Mouse (Mus musculus): ENCODE data around the gene Ifit3b. TPM values are rescaled to one million over a fixed set of nuclear protein-coding genes. Genes with fewer than 3 reads are reported as not detected.
"Not testable (repeated sequence)": the region's sequence is repeated elsewhere in the genome, so short reads cannot be mapped to it uniquely, and the experiment has no call there.

Gene Ifit3b
- 0.34 and 1.1 TPM in 2 replicates for polyA plus RNA-seq (2015; fragmentation: Nextera tagmentation; extraction: Ambion mirVana)

GRCm38 (mm10) chr19:34607237-34608051, at the start of gene Ifit3b:
Gene Ifit3b, plus strand, starts transcription at chr19:34607970.
- H3K36me3 ChIP-seq; H3K4me2 ChIP-seq; H3K27ac ChIP-seq (replicated peaks); H3K4me1 ChIP-seq (replicated peaks); H3K4me3 ChIP-seq; H3K9ac ChIP-seq; H3K27me3 ChIP-seq; H3K9me3 ChIP-seq: not testable (repeated sequence)
- 57% methylated on average over 4 of the region's 4 CpGs for WGBS
- ATAC-seq (ENCODE audit: low FRiP score, low read depth) = peak; percentile 72

GRCm38 (mm10) chr19:34562556-34562955, 45.2 kb upstream of the Ifit3b start:
- Histone ChIP-seq H3K4me3 (no peak overlapping the region), H3K27me3 (no peaks in the 10 kb centered on the region), H3K4me2 (no peak overlapping the region), H3K36me3 (no peaks in the 10 kb centered on the region), H3K9ac (no peak overlapping the region), H3K4me1 (replicated peaks) (no peaks in the 10 kb centered on the region), H3K9me3 (no peaks in the 10 kb centered on the region), H3K27ac (replicated peaks) (no peak overlapping the region)
- ATAC-seq (ENCODE audit: low FRiP score, low read depth) = no peak

- WGBS = 77% methylated on average over 1 of the region's 1 CpGs
- no peak for ATAC-seq (ENCODE audit: low FRiP score, low read depth)
- H3K9ac ChIP-seq = no peak overlapping the region
These were observed 41.5 kb upstream of the Ifit3b start for GRCm38 (mm10) chr19:34566178-34566784.

GRCm38 (mm10) chr19:34568988-34569895, 38.5 kb upstream of the Ifit3b start:
- ATAC-seq (ENCODE audit: low FRiP score, low read depth) = no peak
- Histone ChIP-seq H3K36me3 (no peaks in the 10 kb centered on the region), H3K4me2 (no peak overlapping the region), H3K27ac (replicated peaks) (no peak overlapping the region), H3K27me3 (no peaks in the 10 kb centered on the region), H3K9me3 (no peaks in the 10 kb centered on the region), H3K9ac (no peak overlapping the region), H3K4me1 (replicated peaks) (no peaks in the 10 kb centered on the region; the same call in 1 of the 2 replicates), H3K4me3 (no peak overlapping the region)
- WGBS = 82% methylated on average over 7 of the region's 7 CpGs

More at GRCm38 (mm10) chr19:34566178-34566784, 41.5 kb upstream of the Ifit3b start:
- Histone ChIP-seq H3K27ac (replicated peaks) (no peak overlapping the region), H3K36me3 (no peaks in the 10 kb centered on the region), H3K4me2 (no peak overlapping the region), H3K9me3 (no peaks in the 10 kb centered on the region), H3K27me3 (no peaks in the 10 kb centered on the region), H3K4me3 (no peak overlapping the region), H3K4me1 (replicated peaks) (no peaks in the 10 kb centered on the region; the same call in 1 of the 2 replicates)

GRCm38 (mm10) chr19:34569896-34570476, 37.8 kb upstream of the Ifit3b start:
- ATAC-seq (ENCODE audit: low FRiP score, low read depth) = no peak
- no peak overlapping the region for H3K9ac ChIP-seq
- H3K9me3 ChIP-seq = no peaks in the 10 kb centered on the region
- H3K27ac ChIP-seq (replicated peaks) = no peak overlapping the region
- H3K4me3 ChIP-seq = no peak overlapping the region
- H3K4me2 ChIP-seq = no peak overlapping the region
- H3K4me1 ChIP-seq (replicated peaks) = no peaks in the 10 kb centered on the region; the same call in 1 of the 2 replicates
- no peaks in the 10 kb centered on the region for H3K27me3 ChIP-seq
- no peaks in the 10 kb centered on the region for H3K36me3 ChIP-seq
- WGBS = 78% methylated on average over 4 of the region's 4 CpGs

GRCm38 (mm10) chr19:34571080-34571479, 36.7 kb upstream of the Ifit3b start:
- H3K9ac ChIP-seq = no peak overlapping the region
- no peak overlapping the region for H3K27ac ChIP-seq (replicated peaks)
- H3K27me3 ChIP-seq = no peaks in the 10 kb centered on the region
- no peaks in the 10 kb centered on the region for H3K9me3 ChIP-seq
- WGBS = 75% methylated on average over 1 of the region's 1 CpGs
- no peak overlapping the region for H3K4me3 ChIP-seq
- ATAC-seq (ENCODE audit: low FRiP score, low read depth) = peak; percentile 54; the same call in 1 of the 2 replicates
- no peak overlapping the region for H3K4me2 ChIP-seq
- no peaks in the 10 kb centered on the region; the same call in 1 of the 2 replicates for H3K4me1 ChIP-seq (replicated peaks)
- H3K36me3 ChIP-seq = no peaks in the 10 kb centered on the region

GRCm38 (mm10) chr19:34573650-34574049, 34.1 kb upstream of the Ifit3b start:
- no peak for ATAC-seq (ENCODE audit: low FRiP score, low read depth)
- no peaks in the 10 kb centered on the region for H3K36me3 ChIP-seq
- 98% methylated on average over 5 of the region's 5 CpGs for WGBS
- H3K9ac ChIP-seq = no peak overlapping the region
- H3K4me3 ChIP-seq = no peak overlapping the region
- no peaks in the 10 kb centered on the region for H3K27me3 ChIP-seq
- H3K27ac ChIP-seq (replicated peaks) = no peak overlapping the region
- no peak overlapping the region for H3K4me2 ChIP-seq
- H3K4me1 ChIP-seq (replicated peaks) = no peaks in the 10 kb centered on the region; the same call in 1 of the 2 replicates
- no peaks in the 10 kb centered on the region for H3K9me3 ChIP-seq

GRCm38 (mm10) chr19:34577121-34577520, 30.6 kb upstream of the Ifit3b start:
- 90% methylated on average over 1 of the region's 1 CpGs for WGBS
- no peak overlapping the region for H3K4me3 ChIP-seq
- ATAC-seq (ENCODE audit: low FRiP score, low read depth) = no peak
- H3K27ac ChIP-seq (replicated peaks) = no peak overlapping the region
- no peaks in the 10 kb centered on the region for H3K9me3 ChIP-seq
- no peaks in the 10 kb centered on the region for H3K36me3 ChIP-seq
- no peaks in the 10 kb centered on the region for H3K27me3 ChIP-seq
- no peak overlapping the region for H3K9ac ChIP-seq
- no peak overlapping the region for H3K4me2 ChIP-seq
- no peaks in the 10 kb centered on the region for H3K4me1 ChIP-seq (replicated peaks)

- 88% methylated on average over 2 of the region's 2 CpGs for WGBS
- H3K27ac ChIP-seq (replicated peaks); H3K4me3 ChIP-seq; H3K4me2 ChIP-seq; H3K9ac ChIP-seq; ATAC-seq (ENCODE audit: low FRiP score, low read depth); H3K27me3 ChIP-seq; H3K9me3 ChIP-seq; H3K36me3 ChIP-seq; H3K4me1 ChIP-seq (replicated peaks): not testable (repeated sequence)
These were observed 25.1 kb upstream of the Ifit3b start for GRCm38 (mm10) chr19:34582696-34583095.

GRCm38 (mm10) chr19:34583126-34583766, 24.5 kb upstream of the Ifit3b start, which contains the start of gene Ifit3:
Gene Ifit3, plus strand, starts transcription at chr19:34583531.
- H3K4me1 ChIP-seq (replicated peaks); H3K4me3 ChIP-seq; H3K9me3 ChIP-seq; ATAC-seq (ENCODE audit: low FRiP score, low read depth); H3K9ac ChIP-seq; H3K27me3 ChIP-seq; H3K36me3 ChIP-seq; H3K4me2 ChIP-seq; H3K27ac ChIP-seq (replicated peaks): not testable (repeated sequence)
- WGBS = 67% methylated on average over 2 of the region's 2 CpGs

- not testable (repeated sequence) for H3K36me3 ChIP-seq; H3K4me3 ChIP-seq; H3K9me3 ChIP-seq; H3K27me3 ChIP-seq; ATAC-seq (ENCODE audit: low FRiP score, low read depth); H3K4me2 ChIP-seq; H3K4me1 ChIP-seq (replicated peaks); H3K9ac ChIP-seq; H3K27ac ChIP-seq (replicated peaks)
- 70% methylated on average over 5 of the region's 5 CpGs for WGBS
These were observed 21.9 kb upstream of the Ifit3b start for GRCm38 (mm10) chr19:34585740-34586458.

All from hindbrain, embryonic 15.5 days (tissue).